Mouse (Mus musculus): ENCODE results near the gene Scaf4. TPM values are rescaled to one million over a fixed set of nuclear protein-coding genes. Genes with fewer than 3 reads are reported as not detected.
A peak's percentile ranks its signal among the peaks of the same experiment; 100 is the strongest.

The Scaf4 gene
- polyA plus RNA-seq, 1 experiment from 2014 or later: 16.3 TPM

DNA sequence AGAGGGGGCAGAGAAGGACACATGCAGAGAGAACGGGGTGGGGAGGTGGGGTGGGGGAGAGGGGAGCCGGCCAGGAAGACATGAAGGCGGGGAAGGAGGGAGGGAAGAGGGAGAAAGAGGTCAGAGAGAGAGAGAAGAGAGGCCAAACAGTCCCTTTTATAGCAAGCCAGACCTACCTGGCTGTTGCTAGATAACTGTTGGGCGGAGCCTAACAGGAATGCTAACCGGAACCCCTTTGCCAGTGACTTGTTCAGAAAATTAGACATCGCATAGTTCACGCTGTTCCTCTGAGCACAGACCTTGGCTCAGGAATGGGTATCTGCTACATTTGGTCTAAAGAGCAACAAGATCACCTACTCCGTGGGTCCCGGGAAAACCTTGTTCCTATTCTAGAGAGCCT is 6.7 kb upstream of the Scaf4 start:
- 46% methylated on average over 9 of the region's 9 CpGs for WGBS
- no peak overlapping the region for H3K27ac ChIP-seq (replicated peaks)
- no peaks in the 10 kb centered on the region for H3K36me3 ChIP-seq
- no peaks in the 10 kb centered on the region for H3K9me3 ChIP-seq
- H3K27me3 ChIP-seq (replicated peaks): no peaks in the 10 kb centered on the region
- no peak overlapping the region for H3K4me3 ChIP-seq
- peaks cover 3% of the 10 kb centered on the region; the same call in 1 of the 2 replicates for H3K4me1 ChIP-seq
- no peak for ATAC-seq (ENCODE audit: extremely low read depth, insufficient number of reproducible peaks, low FRiP score, low TSS enrichment)
- peak overlapping the region; percentile 24 for H3K4me2 ChIP-seq
- H3K9ac ChIP-seq: no peak overlapping the region

DNA sequence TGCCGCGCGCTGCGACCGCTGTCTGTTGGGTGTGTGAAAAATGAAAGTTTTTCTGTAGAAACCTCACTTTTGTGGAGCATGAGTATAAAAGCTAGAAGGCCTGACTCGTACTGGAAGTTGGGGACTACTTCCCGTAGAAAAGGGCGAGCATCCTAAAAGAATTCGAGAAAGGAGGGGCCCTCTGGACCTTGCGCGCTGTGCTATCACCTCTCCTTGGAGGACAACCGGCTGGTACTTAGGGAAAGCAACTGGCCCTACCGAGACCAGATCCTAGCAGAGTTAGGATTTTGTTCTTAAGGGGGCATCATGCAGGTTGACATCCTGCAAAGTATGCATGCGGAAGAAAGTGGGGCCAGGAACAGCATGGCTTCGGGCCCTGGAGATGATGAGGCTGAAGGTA is 613 bp upstream of the Scaf4 start:
- ATAC-seq (ENCODE audit: extremely low read depth, insufficient number of reproducible peaks, low FRiP score, low TSS enrichment): no peak
- peaks cover 42% of the 10 kb centered on the region for H3K4me1 ChIP-seq

DNA sequence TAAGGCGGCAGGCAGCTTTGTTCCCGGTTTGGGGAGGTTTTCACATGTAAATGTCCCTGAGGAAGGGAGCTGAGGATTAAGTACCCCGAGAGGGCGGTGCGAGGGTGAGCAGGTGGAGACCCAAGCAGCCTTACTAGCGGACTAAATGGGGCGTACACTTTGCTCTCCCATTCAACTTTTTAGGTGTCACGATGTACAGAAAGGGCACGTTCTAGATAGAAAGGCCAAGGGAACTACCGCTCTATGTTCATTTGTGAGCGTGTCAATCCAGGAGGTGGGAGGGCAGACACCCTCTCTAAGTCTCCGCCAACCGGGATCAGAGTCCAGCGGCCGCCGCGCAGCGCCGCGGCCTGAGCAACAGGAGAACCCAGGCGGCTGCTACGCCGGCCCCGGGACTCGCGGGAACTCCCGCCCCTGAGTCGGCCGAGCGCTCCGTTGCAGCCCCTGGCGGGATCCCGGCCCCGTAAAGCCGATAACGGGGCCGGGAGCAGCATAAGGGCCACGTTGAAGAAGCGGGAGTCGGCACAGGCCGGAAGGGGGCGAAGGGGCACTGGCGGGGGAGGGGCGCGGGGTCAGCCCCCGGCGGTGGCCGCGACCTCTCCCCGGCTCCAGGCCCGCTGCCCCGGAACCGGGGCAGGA is 918 bp downstream of the Scaf4 start:
- H3K4me3 ChIP-seq: peak overlapping the region; percentile 91
- H3K4me2 ChIP-seq: peak overlapping the region; percentile 97
- H3K36me3 ChIP-seq: peaks cover 3% of the 10 kb centered on the region; the same call in 1 of the 2 replicates
- under 1% methylated on average over 52 of the region's 53 CpGs for WGBS
- H3K9me3 ChIP-seq: no peaks in the 10 kb centered on the region
- peak overlapping the region; percentile 99 for H3K9ac ChIP-seq
- H3K4me1 ChIP-seq: peaks cover 54% of the 10 kb centered on the region
- no peaks in the 10 kb centered on the region for H3K27me3 ChIP-seq (replicated peaks)
- H3K27ac ChIP-seq (replicated peaks): peak overlapping the region; percentile 97
- ATAC-seq (ENCODE audit: extremely low read depth, insufficient number of reproducible peaks, low FRiP score, low TSS enrichment): no peak

More for the DNA sequence above, 613 bp upstream of the Scaf4 start:
- WGBS: 4% methylated on average over 15 of the region's 15 CpGs
- Histone ChIP-seq H3K4me3 (peak overlapping the region; percentile 91), H3K27me3 (replicated peaks) (no peaks in the 10 kb centered on the region), H3K9ac (peak overlapping the region; percentile 87), H3K27ac (replicated peaks) (peak overlapping the region; percentile 97), H3K36me3 (peaks cover 3% of the 10 kb centered on the region; the same call in 1 of the 2 replicates), H3K4me2 (peak overlapping the region; percentile 97), H3K9me3 (no peaks in the 10 kb centered on the region)

DNA sequence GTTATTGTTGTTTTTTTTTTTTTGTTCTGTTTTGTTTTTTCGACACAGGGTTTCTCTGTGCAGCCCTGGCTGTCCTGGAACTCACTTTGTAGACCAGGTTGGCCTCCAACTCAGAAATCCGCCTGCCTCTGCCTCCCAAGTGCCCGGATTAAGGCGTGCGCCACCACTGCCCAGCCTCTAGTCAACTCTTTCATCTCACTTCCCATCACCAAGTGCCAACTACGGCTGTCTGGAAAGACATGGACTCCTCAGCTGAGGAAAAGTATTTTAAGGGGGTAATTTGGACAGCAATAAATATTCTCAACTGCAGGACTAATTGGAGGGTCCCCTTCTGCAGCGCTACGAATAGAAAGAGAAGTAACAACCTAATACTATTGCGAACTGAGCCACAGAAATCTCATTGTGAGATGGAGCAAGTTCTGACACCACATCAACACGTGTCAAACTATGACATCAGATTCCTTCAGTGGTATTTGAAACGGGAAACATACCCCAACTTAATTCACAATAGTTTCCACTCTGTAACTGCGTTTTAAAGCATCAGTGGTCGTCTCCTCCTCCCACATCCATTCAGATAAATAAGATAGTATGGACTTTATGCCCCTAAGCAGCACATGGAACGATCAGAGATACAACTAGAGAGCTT is 1.6 kb downstream of the Scaf4 start:
- H3K4me1 ChIP-seq: peaks cover 54% of the 10 kb centered on the region
- 32% methylated on average over 14 of the region's 14 CpGs for whole genome bisulfite sequencing
- H3K4me3 ChIP-seq: peak overlapping the region; percentile 91
- peaks cover 3% of the 10 kb centered on the region; the same call in 1 of the 2 replicates for H3K36me3 ChIP-seq
- H3K27ac ChIP-seq (replicated peaks): peak overlapping the region; percentile 97; the same call in 1 of the 2 replicates
- no peak for ATAC-seq (ENCODE audit: extremely low read depth, insufficient number of reproducible peaks, low FRiP score, low TSS enrichment)
- H3K4me2 ChIP-seq: peak overlapping the region; percentile 97
- no peaks in the 10 kb centered on the region for H3K9me3 ChIP-seq
- peak overlapping the region; percentile 99 for H3K9ac ChIP-seq
- H3K27me3 ChIP-seq (replicated peaks): no peaks in the 10 kb centered on the region

- Histone ChIP-seq H3K9me3 (no peaks in the 10 kb centered on the region), H3K4me3 (no peak overlapping the region), H3K27ac (replicated peaks) (no peak overlapping the region), H3K9ac (no peak overlapping the region), H3K27me3 (replicated peaks) (no peaks in the 10 kb centered on the region), H3K4me2 (peak overlapping the region; percentile 97), H3K4me1 (peaks cover 59% of the 10 kb centered on the region), H3K36me3 (peaks cover 3% of the 10 kb centered on the region; the same call in 1 of the 2 replicates)
- ATAC-seq (ENCODE audit: extremely low read depth, insufficient number of reproducible peaks, low FRiP score, low TSS enrichment): no peak
- WGBS: 86% methylated on average over 9 of the region's 9 CpGs
These were observed 2.9 kb downstream of the Scaf4 start for GRCm38 (mm10) chr16:90281406-90281805.

- Histone ChIP-seq H3K4me3 (no peak overlapping the region), H3K27me3 (replicated peaks) (no peaks in the 10 kb centered on the region), H3K4me1 (peaks cover 63% of the 10 kb centered on the region), H3K9ac (no peak overlapping the region), H3K4me2 (no peak overlapping the region), H3K27ac (replicated peaks) (no peak overlapping the region), H3K36me3 (peaks cover 3% of the 10 kb centered on the region; the same call in 1 of the 2 replicates), H3K9me3 (no peaks in the 10 kb centered on the region)
- 71% methylated on average over 5 of the region's 5 CpGs for WGBS
- no peak for ATAC-seq (ENCODE audit: extremely low read depth, insufficient number of reproducible peaks, low FRiP score, low TSS enrichment)
These were observed 3.3 kb downstream of the Scaf4 start for GRCm38 (mm10) chr16:90280989-90281388.

DNA sequence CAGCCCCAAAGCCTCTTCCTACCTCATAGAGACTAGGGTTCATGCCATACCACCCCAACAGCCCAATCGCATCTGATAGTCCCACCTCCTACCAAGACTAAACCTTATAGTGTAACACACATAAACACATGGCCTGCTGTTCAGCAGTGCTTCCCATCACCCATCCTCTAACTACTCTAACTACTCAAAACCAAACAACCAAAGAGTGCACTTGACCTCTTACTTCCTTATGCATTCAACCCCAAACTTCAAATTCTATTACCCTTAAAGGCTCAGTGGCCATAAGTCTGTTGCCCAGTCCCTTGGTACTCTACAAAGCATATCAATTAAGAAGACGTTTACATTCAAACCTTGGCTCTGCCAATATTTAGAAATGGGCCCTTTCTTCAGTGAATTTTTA is 3.8 kb downstream of the Scaf4 start:
- no peak for ATAC-seq (ENCODE audit: extremely low read depth, insufficient number of reproducible peaks, low FRiP score, low TSS enrichment)
- Histone ChIP-seq H3K27me3 (replicated peaks) (no peaks in the 10 kb centered on the region), H3K9me3 (no peaks in the 10 kb centered on the region), H3K4me2 (no peak overlapping the region), H3K4me1 (peaks cover 65% of the 10 kb centered on the region), H3K27ac (replicated peaks) (no peak overlapping the region), H3K9ac (no peak overlapping the region), H3K36me3 (peaks cover 3% of the 10 kb centered on the region; the same call in 1 of the 2 replicates), H3K4me3 (no peak overlapping the region)
- WGBS: 64% methylated on average over 2 of the region's 2 CpGs

- WGBS: 15% methylated on average over 6 of the region's 6 CpGs
- H3K27ac ChIP-seq (replicated peaks): no peak overlapping the region
- H3K4me1 ChIP-seq: peaks cover 62% of the 10 kb centered on the region
- no peak overlapping the region for H3K4me3 ChIP-seq
- H3K27me3 ChIP-seq (replicated peaks): no peaks in the 10 kb centered on the region
- ATAC-seq (ENCODE audit: extremely low read depth, insufficient number of reproducible peaks, low FRiP score, low TSS enrichment): no peak
- H3K9me3 ChIP-seq: no peaks in the 10 kb centered on the region
- peaks cover 3% of the 10 kb centered on the region; the same call in 1 of the 2 replicates for H3K36me3 ChIP-seq
- peak overlapping the region; percentile 56; the same call in 1 of the 2 replicates for H3K9ac ChIP-seq
- peak overlapping the region; percentile 37 for H3K4me2 ChIP-seq
These were observed 5.2 kb downstream of the Scaf4 start for GRCm38 (mm10) chr16:90279058-90279457.

DNA sequence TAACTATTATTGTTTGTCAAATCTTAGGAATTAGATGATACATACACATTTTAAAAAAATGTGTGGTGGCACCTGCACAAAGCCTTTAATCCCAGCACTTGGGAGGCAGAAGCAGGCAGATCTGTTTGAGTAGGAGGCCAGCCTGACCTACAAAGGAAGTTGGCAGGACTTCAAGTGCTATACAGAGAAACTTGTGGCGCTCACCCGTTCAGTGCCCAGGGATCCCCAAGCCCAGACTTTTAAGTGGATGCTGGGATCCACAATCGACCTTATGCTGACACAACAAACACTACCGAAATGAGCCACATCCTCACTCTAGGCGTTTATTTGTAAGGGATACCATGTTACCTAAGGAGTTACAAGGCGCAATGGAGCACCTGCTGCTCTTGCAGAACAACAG is 8.8 kb downstream of the Scaf4 start:
- Histone ChIP-seq H3K4me1 (peaks cover 45% of the 10 kb centered on the region), H3K36me3 (no peaks in the 10 kb centered on the region), H3K9ac (no peak overlapping the region), H3K4me3 (no peak overlapping the region), H3K27me3 (replicated peaks) (no peaks in the 10 kb centered on the region), H3K9me3 (no peaks in the 10 kb centered on the region), H3K27ac (replicated peaks) (no peak overlapping the region; the same call in 1 of the 2 replicates), H3K4me2 (no peak overlapping the region)
- 78% methylated on average over 6 of the region's 6 CpGs for WGBS
- no peak for ATAC-seq (ENCODE audit: extremely low read depth, insufficient number of reproducible peaks, low FRiP score, low TSS enrichment)

- Histone ChIP-seq H3K27ac (replicated peaks) (no peak overlapping the region), H3K36me3 (peaks cover 11% of the 10 kb centered on the region), H3K4me1 (peaks cover 59% of the 10 kb centered on the region), H3K9me3 (no peaks in the 10 kb centered on the region), H3K4me3 (no peak overlapping the region), H3K9ac (no peak overlapping the region), H3K27me3 (replicated peaks) (no peaks in the 10 kb centered on the region), H3K4me2 (no peak overlapping the region)
- 24% methylated on average over 1 of the region's 1 CpGs for WGBS
- no peak for ATAC-seq (ENCODE audit: extremely low read depth, insufficient number of reproducible peaks, low FRiP score, low TSS enrichment)
These were observed 17.7 kb downstream of the Scaf4 start for GRCm38 (mm10) chr16:90266581-90266980.

GRCm38 (mm10) chr16:90265106-90265505 is 19.2 kb downstream of the Scaf4 start:
- Histone ChIP-seq H3K4me2 (no peak overlapping the region), H3K4me1 (peaks cover 62% of the 10 kb centered on the region), H3K4me3 (no peak overlapping the region), H3K9ac (0 out of 2 replicates have a peak overlapping the region, but pooled peaks have one; percentile 8), H3K27ac (replicated peaks) (peak overlapping the region; percentile 61), H3K9me3 (no peaks in the 10 kb centered on the region), H3K27me3 (replicated peaks) (no peaks in the 10 kb centered on the region), H3K36me3 (peaks cover 26% of the 10 kb centered on the region)
- ATAC-seq (ENCODE audit: extremely low read depth, insufficient number of reproducible peaks, low FRiP score, low TSS enrichment): no peak
- WGBS: 38% methylated on average over 1 of the region's 1 CpGs
